Mouse (Mus musculus) lung, embryonic 14.5 days (tissue): ENCODE measurements around the gene Ldb1. TPM values are rescaled to one million over a fixed set of nuclear protein-coding genes. Genes with fewer than 3 reads are reported as not detected.

Experiments used
- ATAC-seq: fragments of 200-750 bp; cut with Nextera tagmentation; 2 replicates; pipeline ENCODE4 v1.8.0; 2017; ENCODE audit warnings: mild to moderate bottlenecking, moderate TSS enrichment, moderate library complexity; ENCODE audit not compliant: insufficient read depth
- DNase-seq: peaks from one replicate; pipeline ENCODE4 v3.0.0-alpha.2; 2015
- H3K27ac ChIP-seq: fragments of 300-500 bp; sonication (generic); 2 replicates; pipeline ENCODE4 v1.5.1; 2014; ENCODE audit warnings: low read depth, mild to moderate bottlenecking, moderate library complexity
- H3K27me3 ChIP-seq: fragments of 300-500 bp; sonication (generic); 2 replicates; pipeline ENCODE4 v1.6.1; 2014; ENCODE audit warnings: low read length, control low read depth; ENCODE audit not compliant: insufficient read depth
- H3K36me3 ChIP-seq: fragments of 300-500 bp; sonication (generic); 2 replicates; pipeline ENCODE4 v1.6.1; 2014; ENCODE audit warnings: control low read depth; ENCODE audit not compliant: insufficient read depth
- H3K4me1 ChIP-seq: fragments of 300-500 bp; sonication (generic); 2 replicates; pipeline ENCODE4 v1.6.1; 2014; ENCODE audit warnings: antibody characterized with exemption, control low read depth; ENCODE audit not compliant: insufficient read depth
- H3K4me2 ChIP-seq: fragments of 300-500 bp; sonication (generic); 2 replicates; pipeline ENCODE4 v1.6.1; 2014; ENCODE audit warnings: mild to moderate bottlenecking
- H3K4me3 ChIP-seq: fragments of 300-500 bp; sonication (generic); 2 replicates; pipeline ENCODE4 v1.5.1; 2014; ENCODE audit warnings: low read depth, low read length
- H3K9ac ChIP-seq: fragments of 300-500 bp; sonication (generic); 2 replicates; pipeline ENCODE4 v1.6.1; 2014
- H3K9me3 ChIP-seq: fragments of 300-500 bp; sonication (generic); 2 replicates; pipeline ENCODE4 v1.6.1; 2016; ENCODE audit warnings: low read depth, low read length, control low read depth
- CTCF ChIP-seq: IDR thresholded peaks from 2 replicates; pipeline ENCODE4 v1.5.1; 2016; ENCODE audit warnings: antibody characterized with exemption, low read depth
- WGBS: fragments of 180-500 bp; shearing (Covaris S2); extraction: QIAGEN DNeasy Blood & Tissue Kit; methylation state at CpG from one replicate; pipeline ENCODE4 v1.1.7; 2014; 5-methylcytosine and 5-hydroxymethylcytosine counted together
- polyA plus RNA-seq: library from polyadenylated mRNA; unstranded; fragments of >200 nt; fragmentation: Nextera tagmentation; extraction: Ambion mirVana; gene quantifications from 2 replicates; pipeline ENCODE4 v1.2.1, GENCODE M21; 2014

The Ldb1 gene
- polyA plus RNA-seq, 1 experiment from 2014 or later = 87.7 TPM

DNA sequence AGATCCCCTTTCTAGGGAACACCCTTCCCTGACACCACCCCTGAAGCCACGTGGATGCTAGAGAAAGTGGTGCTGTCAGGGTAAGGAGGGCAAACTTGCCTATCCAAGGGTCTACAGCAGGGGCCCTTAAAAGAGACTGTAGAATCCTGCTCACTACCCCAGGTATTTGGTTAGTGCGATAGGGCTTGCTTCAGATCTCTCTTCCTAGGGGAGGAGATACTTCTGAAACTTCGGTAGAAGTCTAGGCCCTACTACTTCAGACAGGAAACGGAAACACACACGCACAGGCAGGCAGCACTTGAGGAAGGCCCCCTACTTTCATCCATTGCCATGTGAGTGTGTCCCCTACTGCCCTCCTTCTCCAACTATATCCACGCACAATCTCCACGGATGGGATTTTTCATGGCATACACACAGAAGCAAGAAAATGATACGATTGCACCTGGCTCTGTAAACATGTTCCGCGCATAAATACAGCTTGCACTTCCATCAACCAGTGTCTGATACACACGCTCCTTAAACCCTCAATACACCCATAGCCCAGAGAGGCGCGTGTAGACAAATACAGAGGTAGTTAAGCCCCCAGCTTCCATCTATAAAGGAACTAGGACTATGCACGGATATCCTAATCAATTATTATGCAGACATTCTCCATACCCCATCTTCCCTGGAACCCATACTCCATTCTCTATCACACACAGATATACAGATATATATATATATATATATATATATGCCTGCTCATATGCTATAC lies 4.7 kb downstream of the Ldb1 start:
- DNase-seq = peak; percentile 26
- no peak for TF ChIP-seq CTCF
- no peak for ATAC-seq
- peaks cover 40% of the 10 kb centered on the region for H3K4me1 ChIP-seq
- peak overlapping the region; percentile 85 for H3K4me3 ChIP-seq
- 35% methylated on average over 14 of the region's 14 CpGs for WGBS
- no peaks in the 10 kb centered on the region for H3K9me3 ChIP-seq
- H3K4me2 ChIP-seq = peak overlapping the region; percentile 89
- H3K36me3 ChIP-seq = peaks cover 16% of the 10 kb centered on the region
- no peaks in the 10 kb centered on the region for H3K27me3 ChIP-seq
- H3K9ac ChIP-seq = peak overlapping the region; percentile 93
- peak overlapping the region; percentile 96 for H3K27ac ChIP-seq

DNA sequence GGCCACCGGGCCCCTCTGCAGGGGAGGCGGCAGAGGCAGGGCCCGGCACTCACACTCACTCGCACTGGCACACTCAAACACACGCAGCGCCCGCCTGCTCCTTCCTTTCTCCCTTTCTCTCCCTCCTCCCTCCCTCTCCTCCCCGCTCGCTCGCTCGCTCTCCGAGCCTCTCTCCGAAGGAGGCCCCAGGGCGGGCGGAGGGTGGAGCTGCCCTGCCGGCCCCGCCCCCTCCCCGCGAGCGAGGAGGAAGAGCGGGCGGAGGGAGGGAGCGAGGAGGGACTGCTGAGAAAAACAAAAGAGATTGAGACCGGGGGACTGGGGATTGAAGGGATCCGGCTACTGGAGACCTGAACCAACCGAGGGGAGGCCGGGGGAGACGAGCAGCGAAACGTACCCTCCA lies 5.5 kb downstream of the Ldb1 start:
- no peaks in the 10 kb centered on the region for H3K27me3 ChIP-seq
- peak overlapping the region; percentile 93 for H3K9ac ChIP-seq
- 1% methylated on average over 29 of the region's 30 CpGs for WGBS
- H3K4me2 ChIP-seq = peak overlapping the region; percentile 89
- peaks cover 40% of the 10 kb centered on the region for H3K4me1 ChIP-seq
- peak overlapping the region; percentile 85 for H3K4me3 ChIP-seq
- peaks cover 25% of the 10 kb centered on the region for H3K36me3 ChIP-seq
- H3K27ac ChIP-seq = peak overlapping the region; percentile 96
- no peak for TF ChIP-seq CTCF
- no peaks in the 10 kb centered on the region for H3K9me3 ChIP-seq
- DNase-seq (peak; percentile 95), ATAC-seq (peak; percentile 71)

- Histone ChIP-seq H3K4me2 (peak overlapping the region; percentile 89), H3K27me3 (no peaks in the 10 kb centered on the region), H3K4me3 (peak overlapping the region; percentile 85), H3K36me3 (peaks cover 31% of the 10 kb centered on the region), H3K4me1 (peaks cover 40% of the 10 kb centered on the region), H3K9ac (peak overlapping the region; percentile 93), H3K9me3 (no peaks in the 10 kb centered on the region), H3K27ac (peak overlapping the region; percentile 96)
- ATAC-seq (peak; percentile 28; the same call in 1 of the 2 replicates), DNase-seq (no peak)
- whole genome bisulfite sequencing = under 1% methylated on average over 9 of the region's 17 CpGs
- TF ChIP-seq CTCF = no peak
Measured at GRCm38 (mm10) chr19:46038851-46039260, 6.2 kb downstream of the Ldb1 start.

DNA sequence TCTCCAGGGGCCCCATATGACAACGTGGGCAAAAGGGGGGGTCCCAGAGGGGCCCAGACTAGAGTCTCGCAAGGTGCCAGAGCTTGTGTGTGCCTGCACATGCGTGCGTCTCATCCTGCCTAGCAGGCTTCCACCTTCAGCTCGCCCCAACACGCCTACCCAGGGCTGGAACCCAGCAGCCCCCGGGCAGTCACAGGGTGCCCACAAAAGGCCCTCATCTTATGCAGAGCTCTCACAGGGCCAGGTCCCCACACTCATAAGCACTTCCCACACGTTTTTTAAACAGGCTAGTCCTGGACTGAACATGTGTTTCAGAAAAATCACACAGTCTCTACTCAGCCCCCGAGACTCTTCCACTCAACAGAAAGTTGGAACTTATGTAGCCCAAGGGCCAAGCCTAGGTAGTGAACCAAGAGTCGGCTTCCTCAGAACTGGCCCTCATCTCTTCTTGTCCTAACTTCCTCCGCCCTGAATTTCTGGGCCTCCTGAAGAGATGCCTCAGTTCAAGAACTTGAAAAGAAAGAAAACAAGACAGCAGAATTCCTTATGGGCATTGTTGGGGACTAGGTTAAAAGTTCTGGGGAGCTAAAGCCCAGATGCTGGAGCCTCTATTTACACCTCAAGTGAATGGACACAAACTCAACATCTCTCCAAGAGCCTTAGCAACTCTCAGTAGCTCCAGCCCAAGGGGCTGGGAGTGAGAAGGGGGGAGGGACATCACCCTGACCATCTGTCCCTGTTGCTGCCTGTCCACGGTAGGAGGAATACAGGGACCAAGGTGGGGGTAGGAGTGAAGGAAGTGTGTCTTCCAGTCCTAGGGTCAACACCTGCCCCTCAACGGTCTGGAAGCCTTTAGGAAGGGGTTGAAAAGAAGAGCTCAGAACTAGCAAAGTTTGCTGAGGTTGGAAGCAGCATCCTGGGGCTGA lies 6.8 kb downstream of the Ldb1 start:
- Histone ChIP-seq H3K9ac (peak overlapping the region; percentile 93), H3K27ac (peak overlapping the region; percentile 96), H3K9me3 (no peaks in the 10 kb centered on the region), H3K36me3 (peaks cover 37% of the 10 kb centered on the region), H3K27me3 (no peaks in the 10 kb centered on the region), H3K4me1 (peaks cover 36% of the 10 kb centered on the region), H3K4me2 (peak overlapping the region; percentile 89), H3K4me3 (peak overlapping the region; percentile 85)
- no peak for TF ChIP-seq CTCF
- 3% methylated on average over 13 of the region's 13 CpGs for WGBS
- DNase-seq (no peak), ATAC-seq (no peak)

DNA sequence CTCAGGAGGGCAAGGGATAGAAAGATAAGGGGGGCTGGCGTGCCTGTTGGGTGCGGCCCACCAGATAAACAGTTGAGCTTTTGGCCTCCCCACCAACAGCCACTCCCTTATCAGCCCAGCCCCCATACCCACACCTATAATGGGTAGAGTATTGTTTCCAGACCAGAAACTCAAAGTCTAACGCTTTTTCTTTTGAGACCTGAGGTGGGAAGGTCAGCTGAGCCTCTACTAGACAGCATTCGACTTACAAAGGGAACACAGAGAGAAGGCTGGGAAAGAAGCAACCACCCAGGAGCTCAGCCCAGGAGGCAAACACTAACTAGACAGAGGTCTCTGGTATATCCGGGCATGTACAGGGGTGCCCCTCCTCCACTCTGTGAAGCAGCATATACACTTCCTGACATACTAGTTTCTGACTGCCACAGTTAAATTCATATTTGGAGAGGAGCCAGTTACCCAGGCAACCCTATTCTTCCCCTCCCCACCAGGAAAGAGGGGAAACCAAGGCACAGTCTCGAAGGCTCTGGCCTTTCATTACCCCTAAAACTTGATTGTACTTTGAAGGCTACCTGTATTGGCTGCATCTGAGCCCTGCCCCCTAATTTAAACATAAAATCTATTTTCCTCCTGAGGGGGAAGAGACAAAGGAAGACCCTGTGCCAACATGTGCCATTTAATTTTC lies 7.6 kb downstream of the Ldb1 start:
- Histone ChIP-seq H3K4me1 (peaks cover 29% of the 10 kb centered on the region), H3K9ac (peak overlapping the region; percentile 93), H3K4me3 (peak overlapping the region; percentile 85), H3K27ac (peak overlapping the region; percentile 96), H3K4me2 (peak overlapping the region; percentile 89), H3K27me3 (no peaks in the 10 kb centered on the region), H3K36me3 (peaks cover 46% of the 10 kb centered on the region), H3K9me3 (no peaks in the 10 kb centered on the region)
- DNase-seq (peak; percentile 82), ATAC-seq (no peak)
- 9% methylated on average over 6 of the region's 6 CpGs for WGBS
- TF ChIP-seq CTCF = no peak

GRCm38 (mm10) chr19:46036477-46037242 lies 8.4 kb downstream of the Ldb1 start:
- H3K36me3 ChIP-seq = peaks cover 53% of the 10 kb centered on the region
- H3K9me3 ChIP-seq = no peaks in the 10 kb centered on the region
- ATAC-seq = no peak
- peak overlapping the region; percentile 85 for H3K4me3 ChIP-seq
- peak overlapping the region; percentile 93 for H3K9ac ChIP-seq
- peak; percentile 52 for DNase-seq
- H3K27me3 ChIP-seq = no peaks in the 10 kb centered on the region
- H3K4me1 ChIP-seq = peaks cover 23% of the 10 kb centered on the region
- 59% methylated on average over 13 of the region's 13 CpGs for WGBS
- TF ChIP-seq CTCF = peak; percentile 42; the same call in 1 of the 2 replicates
- H3K4me2 ChIP-seq = peak overlapping the region; percentile 89
- peak overlapping the region; percentile 96 for H3K27ac ChIP-seq
